Mouse (Mus musculus) gastrocnemius, postnatal 14 days (tissue): ENCODE results near the gene Olfr583. TPM values are rescaled to one million over a fixed set of nuclear protein-coding genes. Genes with fewer than 3 reads are reported as not detected.

Source experiments
- DNase-seq: peaks from one replicate; pipeline ENCODE4 v3.0.0; 2021; ENCODE audit warnings: mixed read lengths
- intact Hi-C: fragments of 180-260 bp; cut with DNase I; formaldehyde crosslinking; loops from one replicate; pipeline ENCODE4 v1.15.1; 2025; ENCODE audit warnings: low total_unique reads
- long read RNA-seq, 2 experiments: library from polyadenylated mRNA; stranded (forward); transcript quantifications; one replicate each; pipeline ENCODE4 v2.0.0; 2021
- total RNA-seq, 2 experiments: library from RNA; stranded (reverse); gene quantifications; 2 replicates each; pipeline ENCODE4 v1.2.3; 2021

Olfr583 gene
- not detected for total RNA-seq
- long read RNA-seq, experiment 1 = 0 reads
- long read RNA-seq, experiment 2 = 0 reads

GRCm38 (mm10) chr7:103051000-103051399 is at the start of gene Olfr583:
Olfr583 (plus strand) TSS chr7:103051300.
- no peak for DNase-seq
- intact Hi-C loops = no loop called here

- DNase-seq = no peak
- intact Hi-C loops = no loop called here
Measured at GRCm38 (mm10) chr7:103037724-103038123, 13.4 kb upstream of the Olfr583 start, which contains the start of gene Olfr582. Olfr582 (plus strand) TSS chr7:103038024.

GRCm38 (mm10) chr7:103081585-103081984 is 30.5 kb downstream of the Olfr583 start, which contains the start of gene Olfr584:
Olfr584 (plus strand) TSS chr7:103081885.
- no peak for DNase-seq
- intact Hi-C loops = no loop called here

- intact Hi-C loops = no loop called here
- DNase-seq = no peak
Measured at GRCm38 (mm10) chr7:103097420-103097819, 46.3 kb downstream of the Olfr583 start, which contains the start of gene Olfr585. Olfr585 (plus strand) TSS chr7:103097720.

Other genes starting within 250 kb of the Olfr583 start
- gene Olfr564, start 247.8 kb upstream of the Olfr583 start, total RNA-seq = not detected
- gene Olfr566, start 192.5 kb upstream of the Olfr583 start, total RNA-seq = not detected
- not detected for gene Olfr568, start 174.2 kb upstream of the Olfr583 start, total RNA-seq
- not detected for gene Olfr569, start 160.4 kb upstream of the Olfr583 start, total RNA-seq
- gene Olfr570, start 156.7 kb upstream of the Olfr583 start, total RNA-seq = not detected
- gene Olfr571, start 133.8 kb upstream of the Olfr583 start, total RNA-seq = not detected
- gene Olfr572, start 126.9 kb upstream of the Olfr583 start, total RNA-seq = not detected
- not detected for gene Olfr573-ps1, start 108.7 kb upstream of the Olfr583 start, total RNA-seq
- gene Olfr574, start 102.8 kb upstream of the Olfr583 start, total RNA-seq = not detected
- gene Olfr575, start 92.5 kb upstream of the Olfr583 start, total RNA-seq = not detected
- not detected for gene Olfr576, start 88.6 kb upstream of the Olfr583 start, total RNA-seq
- gene Olfr577, start 75.4 kb upstream of the Olfr583 start, total RNA-seq = not detected
- not detected for gene Olfr578, start 62.0 kb upstream of the Olfr583 start, total RNA-seq
- not detected for gene Olfr582, start 13.3 kb upstream of the Olfr583 start, total RNA-seq
- not detected for gene Olfr584, start 30.6 kb downstream of the Olfr583 start, total RNA-seq
- gene Olfr585, start 46.4 kb downstream of the Olfr583 start, total RNA-seq = not detected
- not detected for gene Olfr586, start 74.3 kb downstream of the Olfr583 start, total RNA-seq
- not detected for gene Olfr588-ps1, start 89.6 kb downstream of the Olfr583 start, total RNA-seq
- not detected for gene Olfr589, start 105.1 kb downstream of the Olfr583 start, total RNA-seq
- not detected for gene Olfr591, start 127.0 kb downstream of the Olfr583 start, total RNA-seq
- gene Olfr592, start 133.5 kb downstream of the Olfr583 start, total RNA-seq = not detected
- gene Olfr593, start 160.6 kb downstream of the Olfr583 start, total RNA-seq = not detected
- not detected for gene Olfr594, start 165.7 kb downstream of the Olfr583 start, total RNA-seq
- not detected for gene Usp17ld, start 201.2 kb downstream of the Olfr583 start, total RNA-seq